Mouse (Mus musculus) liver, embryonic 12.5 days (tissue): Measurements from ENCODE around the gene Snx33. TPM values are rescaled to one million over a fixed set of nuclear protein-coding genes. Genes with fewer than 3 reads are reported as not detected.
"Not testable (repeated sequence)": the region's sequence is repeated elsewhere in the genome, so short reads cannot be mapped to it uniquely, and the experiment has no call there.

Experiments used
- ATAC-seq: fragments of 200-750 bp; cut with Nextera tagmentation; 2 replicates; pipeline ENCODE4 v1.8.0; 2017; ENCODE audit warnings: moderate number of reproducible peaks, mild to moderate bottlenecking, moderate library complexity
- H3K27ac ChIP-seq: fragments of 300-500 bp; sonication (generic); 2 replicates; pipeline ENCODE4 v1.5.1; 2016; ENCODE audit warnings: mild to moderate bottlenecking
- H3K27me3 ChIP-seq: fragments of 300-500 bp; sonication (generic); replicated peaks from 2 replicates; pipeline ENCODE4 v1.6.1; 2016; ENCODE audit warnings: mild to moderate bottlenecking, moderate library complexity
- H3K36me3 ChIP-seq: fragments of 300-500 bp; sonication (generic); 2 replicates; pipeline ENCODE4 v1.6.1; 2016; ENCODE audit warnings: mild to moderate bottlenecking, moderate library complexity
- H3K4me1 ChIP-seq: fragments of 300-500 bp; sonication (generic); 2 replicates; pipeline ENCODE4 v1.6.1; 2016
- H3K4me2 ChIP-seq: fragments of 300-500 bp; sonication (generic); 2 replicates; pipeline ENCODE4 v1.6.1; 2016; ENCODE audit warnings: mild to moderate bottlenecking, moderate library complexity
- H3K4me3 ChIP-seq: fragments of 300-500 bp; sonication (generic); 2 replicates; pipeline ENCODE4 v1.5.1; 2016; ENCODE audit warnings: mild to moderate bottlenecking, moderate library complexity
- H3K9ac ChIP-seq: fragments of 300-500 bp; sonication (generic); 2 replicates; pipeline ENCODE4 v1.6.1; 2016; ENCODE audit warnings: mild to moderate bottlenecking, moderate library complexity
- H3K9me3 ChIP-seq: fragments of 300-500 bp; sonication (generic); replicated peaks from 2 replicates; pipeline ENCODE4 v1.6.1; 2016; ENCODE audit warnings: mild to moderate bottlenecking, moderate library complexity
- WGBS: fragments of 180-500 bp; shearing (Covaris S2); methylation state at CpG from one replicate; pipeline ENCODE4 v1.1.7; 2016; ENCODE audit not compliant: insufficient replicate concordance; 5-methylcytosine and 5-hydroxymethylcytosine counted together
- polyA plus RNA-seq: library from polyadenylated mRNA; unstranded; fragments of >200 nt; fragmentation: Nextera tagmentation; extraction: Ambion mirVana; gene quantifications from 2 replicates; pipeline ENCODE4 v1.2.1, GENCODE M21; 2016

The Snx33 gene
- polyA plus RNA-seq, 1 experiment from 2014 or later, result 1.8 TPM

GRCm38 (mm10) chr9:56923841-56924650 is 4.1 kb downstream of the Snx33 start:
- peak overlapping the region; percentile 5; the same call in 1 of the 2 replicates for H3K4me3 ChIP-seq
- ATAC-seq, result no peak
- H3K4me1 ChIP-seq, result peaks cover 43% of the 10 kb centered on the region
- no peaks in the 10 kb centered on the region for H3K9me3 ChIP-seq
- no peak overlapping the region for H3K27ac ChIP-seq
- H3K27me3 ChIP-seq, result peaks cover 18% of the 10 kb centered on the region; the same call in 1 of the 2 replicates
- H3K9ac ChIP-seq, result no peak overlapping the region
- peak overlapping the region; percentile 29 for H3K4me2 ChIP-seq
- 58% methylated on average over 8 of the region's 8 CpGs for WGBS
- peaks cover 15% of the 10 kb centered on the region for H3K36me3 ChIP-seq

GRCm38 (mm10) chr9:56922746-56923145 is 5.4 kb downstream of the Snx33 start:
- Histone ChIP-seq H3K27ac (no peak overlapping the region), H3K36me3 (peaks cover 23% of the 10 kb centered on the region), H3K27me3 (0 out of 2 replicates have a peak, but pooled peaks cover 11% of the 10 kb centered on the region), H3K9ac (no peak overlapping the region), H3K4me2 (no peak overlapping the region), H3K9me3 (no peaks in the 10 kb centered on the region), H3K4me3 (no peak overlapping the region), H3K4me1 (peaks cover 35% of the 10 kb centered on the region)
- ATAC-seq, result no peak
- 81% methylated on average over 4 of the region's 4 CpGs for WGBS

- H3K36me3 ChIP-seq, result peaks cover 28% of the 10 kb centered on the region
- 85% methylated on average over 13 of the region's 13 CpGs for WGBS
Measured at GRCm38 (mm10) chr9:56918466-56918865, 9.7 kb downstream of the Snx33 start.

DNA sequence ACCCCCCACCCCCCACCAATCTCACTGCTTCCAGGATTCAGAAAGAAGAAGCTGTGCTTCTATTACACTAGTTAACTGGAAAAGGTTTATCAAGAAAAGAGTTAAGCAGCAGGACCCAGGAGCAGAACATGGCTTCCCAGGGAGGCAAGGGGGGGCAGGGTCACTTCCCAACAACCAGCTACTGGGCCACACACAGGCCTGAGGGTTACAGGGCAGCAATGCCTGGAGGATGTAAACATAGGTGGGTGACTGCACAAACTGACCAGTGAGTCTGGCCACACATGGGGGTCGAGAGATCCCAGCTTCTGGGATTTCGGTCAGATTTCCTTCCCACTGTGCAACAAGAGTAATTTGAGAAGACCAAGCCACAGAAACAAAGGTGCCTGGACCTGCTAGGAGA is 11.0 kb downstream of the Snx33 start:
- no peak overlapping the region for H3K4me3 ChIP-seq
- peaks cover 25% of the 10 kb centered on the region for H3K36me3 ChIP-seq
- no peaks in the 10 kb centered on the region for H3K27me3 ChIP-seq
- H3K9me3 ChIP-seq, result no peaks in the 10 kb centered on the region
- ATAC-seq, result no peak
- H3K9ac ChIP-seq, result no peak overlapping the region
- 77% methylated on average over 2 of the region's 2 CpGs for WGBS
- H3K27ac ChIP-seq, result no peak overlapping the region
- H3K4me1 ChIP-seq, result no peaks in the 10 kb centered on the region
- H3K4me2 ChIP-seq, result no peak overlapping the region

More at GRCm38 (mm10) chr9:56918466-56918865, 9.7 kb downstream of the Snx33 start:
- Histone ChIP-seq H3K4me3 (no peak overlapping the region), H3K9me3 (no peaks in the 10 kb centered on the region), H3K27ac (no peak overlapping the region), H3K4me2 (no peak overlapping the region), H3K9ac (no peak overlapping the region), H3K27me3 (no peaks in the 10 kb centered on the region), H3K4me1 (no peaks in the 10 kb centered on the region)
- ATAC-seq, result no peak

DNA sequence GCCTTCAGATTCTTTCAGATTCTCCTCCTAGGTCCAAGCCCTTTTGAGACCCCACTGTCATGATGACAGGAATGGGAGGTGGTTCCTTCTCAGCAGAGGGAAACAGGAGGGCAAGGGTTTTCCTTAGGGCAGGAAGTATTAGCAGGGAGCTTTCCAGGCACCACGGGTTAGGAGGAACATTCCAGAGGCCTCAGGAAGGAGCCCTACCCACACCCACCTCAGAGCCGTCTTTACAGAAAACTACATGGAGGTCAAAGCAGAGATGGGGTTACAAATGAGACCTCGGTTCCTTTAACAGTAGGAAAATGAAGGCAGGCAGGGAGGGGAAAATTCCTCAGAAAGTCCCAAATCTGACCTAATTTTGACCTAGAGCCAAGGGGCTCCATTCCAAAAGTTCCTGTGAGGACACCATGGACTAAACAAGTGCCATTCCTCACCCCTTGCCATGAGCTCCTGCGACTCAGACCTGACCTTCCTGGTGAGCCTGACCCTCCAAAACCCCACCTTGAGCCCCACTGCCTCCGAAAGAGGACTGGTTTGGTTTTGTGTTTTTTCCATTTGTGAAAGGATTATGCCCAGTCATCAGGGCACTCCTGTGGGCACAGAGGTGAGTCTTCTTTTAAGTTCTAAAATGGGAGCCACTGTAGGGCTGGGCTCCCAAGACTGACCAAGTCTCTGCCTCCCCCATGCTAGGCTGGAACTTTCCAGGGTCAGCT is 12.3 kb downstream of the Snx33 start:
- Histone ChIP-seq H3K4me3 (no peak overlapping the region), H3K4me2 (no peak overlapping the region), H3K4me1 (no peaks in the 10 kb centered on the region), H3K9me3 (no peaks in the 10 kb centered on the region), H3K36me3 (peaks cover 13% of the 10 kb centered on the region), H3K27me3 (no peaks in the 10 kb centered on the region), H3K9ac (no peak overlapping the region), H3K27ac (no peak overlapping the region)
- ATAC-seq, result no peak
- WGBS, result 52% methylated on average over 5 of the region's 5 CpGs

DNA sequence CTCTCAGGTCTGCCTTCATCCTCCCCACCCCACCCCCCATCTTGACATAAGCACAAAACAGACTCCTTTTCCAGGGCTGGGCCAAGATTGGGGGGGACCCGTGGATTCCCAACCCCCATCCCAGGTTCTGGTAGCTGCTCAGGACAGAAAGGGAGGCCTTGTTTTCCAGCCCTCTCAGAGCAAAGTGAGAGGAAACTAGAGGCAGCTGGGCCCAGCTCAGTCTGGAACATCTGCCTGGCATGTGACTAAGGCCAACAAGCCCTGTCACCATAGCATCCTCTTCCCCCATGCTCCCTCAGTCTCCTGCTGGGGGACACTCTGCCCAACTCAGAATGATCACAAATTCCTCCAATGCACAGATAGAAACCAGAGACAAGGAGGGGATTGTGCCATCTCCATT is 13.1 kb downstream of the Snx33 start:
- no peaks in the 10 kb centered on the region for H3K27me3 ChIP-seq
- no peaks in the 10 kb centered on the region for H3K4me1 ChIP-seq
- no peak for ATAC-seq

GRCm38 (mm10) chr9:56913991-56914390 is 14.2 kb downstream of the Snx33 start:
- 72% methylated on average over 9 of the region's 9 CpGs for WGBS
- Histone ChIP-seq H3K9me3 (no peaks in the 10 kb centered on the region), H3K27me3 (no peaks in the 10 kb centered on the region), H3K9ac (no peak overlapping the region), H3K4me3 (no peak overlapping the region), H3K36me3 (peaks cover 13% of the 10 kb centered on the region), H3K27ac (no peak overlapping the region), H3K4me1 (no peaks in the 10 kb centered on the region), H3K4me2 (no peak overlapping the region)
- ATAC-seq, result no peak

More for the DNA sequence above, 13.1 kb downstream of the Snx33 start:
- Histone ChIP-seq H3K4me2 (no peak overlapping the region), H3K9me3 (no peaks in the 10 kb centered on the region), H3K27ac (no peak overlapping the region), H3K9ac (no peak overlapping the region), H3K4me3 (no peak overlapping the region), H3K36me3 (peaks cover 13% of the 10 kb centered on the region)
- 31% methylated on average over 1 of the region's 1 CpGs for WGBS

DNA sequence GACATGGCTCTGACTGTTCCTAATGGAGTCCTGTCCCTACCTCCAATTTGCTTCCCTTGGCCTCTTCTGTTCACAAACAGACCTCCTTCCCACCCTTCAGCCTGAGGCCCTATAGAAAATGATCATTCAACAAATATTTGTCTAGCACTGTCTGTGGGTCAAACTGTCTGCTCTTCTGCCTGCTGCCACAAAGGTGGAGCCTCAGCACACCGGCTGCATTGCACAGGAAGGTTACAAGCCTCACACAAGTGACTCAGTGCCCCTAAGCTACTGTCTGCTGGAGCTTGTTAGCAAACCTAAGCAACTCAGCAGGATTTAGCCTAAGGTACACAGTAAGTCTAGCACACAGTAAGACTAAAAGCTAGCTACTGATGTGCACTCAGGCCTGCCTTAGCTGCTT is 17.2 kb downstream of the Snx33 start:
- no peak overlapping the region for H3K4me3 ChIP-seq
- WGBS, result 35% methylated on average over 1 of the region's 1 CpGs
- H3K27me3 ChIP-seq, result no peaks in the 10 kb centered on the region
- no peak overlapping the region for H3K27ac ChIP-seq
- no peaks in the 10 kb centered on the region for H3K36me3 ChIP-seq
- H3K4me1 ChIP-seq, result no peaks in the 10 kb centered on the region
- H3K9ac ChIP-seq, result no peak overlapping the region
- ATAC-seq, result no peak
- no peaks in the 10 kb centered on the region for H3K9me3 ChIP-seq
- no peak overlapping the region for H3K4me2 ChIP-seq

DNA sequence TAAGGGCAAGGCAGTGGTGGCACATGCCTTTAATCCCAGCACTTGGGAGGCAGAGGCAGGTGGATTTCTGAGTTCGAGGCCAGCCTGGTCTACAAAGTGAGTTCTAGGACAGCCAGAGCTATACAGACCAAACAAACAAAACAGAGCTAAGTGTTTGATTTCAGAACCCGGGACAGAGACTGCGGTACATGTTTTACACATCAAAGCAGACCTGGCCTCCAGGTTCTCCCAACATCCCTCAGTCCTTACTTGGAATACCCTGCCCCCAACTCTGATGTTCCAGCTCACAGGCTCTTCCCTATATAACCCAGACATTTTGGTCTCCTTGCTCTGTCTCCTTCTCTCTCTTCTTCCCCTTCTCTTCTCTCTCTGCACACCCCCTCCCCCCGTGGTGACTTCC is 18.2 kb downstream of the Snx33 start:
- not testable (repeated sequence) for H3K27me3 ChIP-seq, ATAC-seq, H3K9me3 ChIP-seq, H3K27ac ChIP-seq, H3K4me3 ChIP-seq, H3K4me1 ChIP-seq, H3K36me3 ChIP-seq, H3K4me2 ChIP-seq, H3K9ac ChIP-seq
- 40% methylated on average over 4 of the region's 4 CpGs for WGBS

GRCm38 (mm10) chr9:56907549-56907948 is 20.6 kb downstream of the Snx33 start:
- no peak for ATAC-seq

DNA sequence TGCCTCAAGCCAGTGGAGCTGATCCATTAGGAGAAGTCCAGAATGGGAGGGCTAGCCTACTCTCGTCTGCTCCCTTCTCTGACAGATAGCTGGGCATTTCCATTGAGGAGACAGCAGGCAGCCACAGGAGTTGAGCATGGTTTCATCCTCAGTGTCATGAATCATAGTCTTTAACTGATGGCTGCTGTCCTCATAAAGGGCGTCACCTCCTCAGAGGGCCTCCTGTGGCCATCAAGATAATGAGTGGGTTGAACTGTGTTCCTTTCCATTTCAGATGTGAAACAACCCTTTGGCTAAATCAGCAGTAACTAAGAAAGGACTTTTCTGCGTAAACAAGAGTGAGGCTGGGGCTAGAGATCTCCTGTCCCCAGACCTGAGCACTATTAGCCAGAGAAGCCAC is 24.5 kb downstream of the Snx33 start:
- Histone ChIP-seq H3K4me3 (no peak overlapping the region), H3K27me3 (no peaks in the 10 kb centered on the region), H3K36me3 (no peaks in the 10 kb centered on the region), H3K9me3 (no peaks in the 10 kb centered on the region), H3K4me1 (0 out of 2 replicates have a peak, but pooled peaks cover 2% of the 10 kb centered on the region), H3K4me2 (no peak overlapping the region), H3K27ac (no peak overlapping the region), H3K9ac (no peak overlapping the region)
- ATAC-seq, result no peak
- 44% methylated on average over 3 of the region's 3 CpGs for WGBS

More at GRCm38 (mm10) chr9:56907549-56907948, 20.6 kb downstream of the Snx33 start:
- Histone ChIP-seq H3K4me1 (no peaks in the 10 kb centered on the region), H3K27ac (no peak overlapping the region), H3K9me3 (no peaks in the 10 kb centered on the region), H3K9ac (no peak overlapping the region), H3K36me3 (no peaks in the 10 kb centered on the region), H3K4me3 (no peak overlapping the region), H3K4me2 (no peak overlapping the region), H3K27me3 (no peaks in the 10 kb centered on the region)
- 69% methylated on average over 9 of the region's 9 CpGs for WGBS

DNA sequence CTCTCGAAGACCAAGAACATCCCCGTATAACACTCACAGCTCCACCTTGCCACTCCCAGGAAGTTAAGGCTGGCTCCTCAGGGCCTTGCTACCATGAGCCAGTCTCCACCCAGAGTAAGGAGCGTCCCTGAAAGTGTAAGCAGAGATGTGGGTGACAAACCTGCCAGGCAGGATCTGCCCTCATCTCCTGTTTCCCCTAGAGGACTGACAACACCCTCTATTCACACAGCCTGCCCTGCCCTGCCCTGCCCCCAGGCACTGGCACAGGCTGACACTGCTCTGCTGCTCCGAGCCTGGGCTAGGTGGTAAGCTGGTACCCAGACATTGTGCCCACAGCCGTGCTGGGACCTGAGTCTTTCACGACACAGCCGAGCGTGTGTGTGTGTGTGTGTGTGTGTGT is 27.0 kb downstream of the Snx33 start:
- 0 out of 2 replicates have a peak, but pooled peaks cover 2% of the 10 kb centered on the region for H3K4me1 ChIP-seq
- H3K9ac ChIP-seq, result no peak overlapping the region
- H3K27ac ChIP-seq, result no peak overlapping the region
- H3K27me3 ChIP-seq, result 0 out of 2 replicates have a peak, but pooled peaks cover 4% of the 10 kb centered on the region
- no peaks in the 10 kb centered on the region for H3K36me3 ChIP-seq
- ATAC-seq, result no peak
- H3K9me3 ChIP-seq, result no peaks in the 10 kb centered on the region
- H3K4me3 ChIP-seq, result no peak overlapping the region
- H3K4me2 ChIP-seq, result no peak overlapping the region
- WGBS, result 49% methylated on average over 8 of the region's 8 CpGs
